Mouse (Mus musculus): ENCODE measurements around the gene Chml. TPM values are rescaled to one million over a fixed set of nuclear protein-coding genes. Genes with fewer than 3 reads are reported as not detected.

Chml gene
- polyA plus RNA-seq, 1 experiment: 7.5 TPM

- Histone ChIP-seq H3K4me3 (replicated peaks) (no peak overlapping the region), H3K9me3 (no peaks in the 10 kb centered on the region), H3K36me3 (replicated peaks; ENCODE audit: low read length) (no peaks in the 10 kb centered on the region), H3K27me3 (replicated peaks) (no peaks in the 10 kb centered on the region), H3K4me1 (peaks cover 3% of the 10 kb centered on the region; the same call in 1 of the 2 replicates)
- TF ChIP-seq FLI1 (IDR thresholded peaks at IDR 0.05; ENCODE audit: low read length) (no peak), GATA1 (IDR thresholded peaks at IDR 0.05; ENCODE audit: borderline replicate concordance, low read length) (no peak)
These were observed 23.9 kb downstream of the Chml start for GRCm38 (mm10) chr1:175668666-175669405.

- Histone ChIP-seq H3K27me3 (replicated peaks) (no peaks in the 10 kb centered on the region), H3K36me3 (replicated peaks; ENCODE audit: low read length) (no peaks in the 10 kb centered on the region), H3K9me3 (no peaks in the 10 kb centered on the region), H3K4me1 (no peaks in the 10 kb centered on the region), H3K4me3 (replicated peaks) (no peak overlapping the region)
- TF ChIP-seq FLI1 (IDR thresholded peaks at IDR 0.05; ENCODE audit: low read length) (no peak), GATA1 (IDR thresholded peaks at IDR 0.05; ENCODE audit: borderline replicate concordance, low read length) (no peak)
These were observed 32.8 kb downstream of the Chml start for GRCm38 (mm10) chr1:175659900-175660299.

GRCm38 (mm10) chr1:175648615-175649014 is 44.1 kb downstream of the Chml start:
- no peaks in the 10 kb centered on the region for H3K4me1 ChIP-seq
- H3K27me3 ChIP-seq (replicated peaks): peaks cover 2% of the 10 kb centered on the region
- no peaks in the 10 kb centered on the region for H3K36me3 ChIP-seq (replicated peaks; ENCODE audit: low read length)
- no peak for TF ChIP-seq GATA1 (IDR thresholded peaks at IDR 0.05; ENCODE audit: borderline replicate concordance, low read length)
- no peak for TF ChIP-seq FLI1 (IDR thresholded peaks at IDR 0.05; ENCODE audit: low read length)
- no peak overlapping the region for H3K4me3 ChIP-seq (replicated peaks)
- 0 out of 2 replicates have a peak, but pooled peaks cover 3% of the 10 kb centered on the region for H3K9me3 ChIP-seq

- TF ChIP-seq GATA1 (IDR thresholded peaks at IDR 0.05; ENCODE audit: borderline replicate concordance, low read length) (no peak), FLI1 (IDR thresholded peaks at IDR 0.05; ENCODE audit: low read length) (no peak)
- no peaks in the 10 kb centered on the region for H3K36me3 ChIP-seq (replicated peaks; ENCODE audit: low read length)
- H3K27me3 ChIP-seq (replicated peaks): peaks cover 2% of the 10 kb centered on the region
- no peak overlapping the region for H3K4me3 ChIP-seq (replicated peaks)
- no peaks in the 10 kb centered on the region for H3K9me3 ChIP-seq
- H3K4me1 ChIP-seq: no peaks in the 10 kb centered on the region
These were observed 45.7 kb downstream of the Chml start for GRCm38 (mm10) chr1:175646952-175647351.

DNA sequence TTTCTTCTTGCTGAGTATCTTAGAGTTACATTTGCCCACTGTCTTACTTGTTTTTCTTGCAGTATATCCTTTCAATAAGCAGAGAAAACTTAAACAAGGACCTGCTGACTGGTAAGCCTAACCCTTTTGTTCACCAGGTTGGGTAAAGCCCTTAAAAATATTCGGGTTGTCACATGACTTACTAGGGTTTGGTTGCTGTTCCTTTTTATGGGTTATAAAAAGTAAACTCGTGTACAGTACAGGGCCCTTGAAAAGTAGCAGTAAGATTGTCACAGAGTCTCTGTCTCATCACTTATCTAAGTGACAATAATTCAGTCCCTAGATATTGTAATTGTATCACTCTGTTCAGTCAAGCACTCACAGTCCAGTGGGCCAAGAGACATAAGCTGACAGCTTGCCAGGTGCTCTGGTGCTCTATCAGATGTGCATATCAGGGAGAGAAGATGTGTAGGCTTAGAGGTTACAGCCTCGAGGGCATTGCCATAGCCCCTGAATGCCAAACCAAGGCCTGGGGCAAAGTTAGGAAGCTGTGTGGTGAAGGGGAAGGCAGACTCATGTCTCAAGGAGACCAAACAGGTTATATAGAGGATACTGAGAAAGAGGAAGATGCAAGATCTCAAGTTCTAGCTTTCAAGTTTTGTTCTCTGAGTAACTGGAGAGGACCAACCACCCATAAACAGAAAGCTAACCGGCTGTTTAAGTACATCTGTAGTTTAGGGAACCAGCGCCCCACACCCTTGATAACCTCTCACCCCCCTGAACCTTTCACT is 49.0 kb downstream of the Chml start:
- Histone ChIP-seq H3K4me1 (peaks cover 3% of the 10 kb centered on the region), H3K36me3 (replicated peaks; ENCODE audit: low read length) (no peaks in the 10 kb centered on the region), H3K27me3 (replicated peaks) (peaks cover 2% of the 10 kb centered on the region), H3K9me3 (no peaks in the 10 kb centered on the region), H3K4me3 (replicated peaks) (no peak overlapping the region)
- TF ChIP-seq GATA1 (IDR thresholded peaks at IDR 0.05; ENCODE audit: borderline replicate concordance, low read length): no peak
- no peak for TF ChIP-seq FLI1 (IDR thresholded peaks at IDR 0.05; ENCODE audit: low read length)

GRCm38 (mm10) chr1:175640435-175641150 is 52.1 kb downstream of the Chml start:
- Histone ChIP-seq H3K9me3 (no peaks in the 10 kb centered on the region), H3K4me3 (replicated peaks) (no peak overlapping the region), H3K4me1 (peaks cover 3% of the 10 kb centered on the region), H3K36me3 (replicated peaks; ENCODE audit: low read length) (no peaks in the 10 kb centered on the region), H3K27me3 (replicated peaks) (no peaks in the 10 kb centered on the region)
- no peak for TF ChIP-seq FLI1 (IDR thresholded peaks at IDR 0.05; ENCODE audit: low read length)
- no peak for TF ChIP-seq GATA1 (IDR thresholded peaks at IDR 0.05; ENCODE audit: borderline replicate concordance, low read length)

- Histone ChIP-seq H3K4me1 (peaks cover 3% of the 10 kb centered on the region), H3K36me3 (replicated peaks; ENCODE audit: low read length) (no peaks in the 10 kb centered on the region), H3K4me3 (replicated peaks) (no peak overlapping the region), H3K9me3 (no peaks in the 10 kb centered on the region), H3K27me3 (replicated peaks) (no peaks in the 10 kb centered on the region)
- no peak for TF ChIP-seq FLI1 (IDR thresholded peaks at IDR 0.05; ENCODE audit: low read length)
- no peak for TF ChIP-seq GATA1 (IDR thresholded peaks at IDR 0.05; ENCODE audit: borderline replicate concordance, low read length)
These were observed 53.6 kb downstream of the Chml start for GRCm38 (mm10) chr1:175639072-175639471.

DNA sequence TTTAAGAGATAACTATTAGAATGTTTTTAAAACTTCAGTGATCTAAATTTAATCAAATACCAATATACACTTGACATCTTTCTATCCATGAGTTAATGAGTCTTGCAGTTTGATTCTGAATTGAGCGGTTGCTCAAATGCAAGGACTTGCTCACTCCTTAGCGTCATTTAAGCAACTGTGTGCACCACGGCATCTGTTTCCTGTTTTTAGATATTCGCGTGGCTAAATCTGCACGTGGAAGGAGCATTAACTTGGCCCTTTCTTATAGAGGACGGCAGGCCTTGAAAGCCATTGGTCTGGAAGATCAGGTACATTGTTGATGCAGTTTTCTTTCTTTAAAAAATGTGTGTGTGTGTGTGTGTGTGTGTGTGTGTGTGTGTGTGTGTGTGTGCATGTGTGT is 55.0 kb downstream of the Chml start:
- Histone ChIP-seq H3K9me3 (no peaks in the 10 kb centered on the region), H3K4me3 (replicated peaks) (no peak overlapping the region), H3K27me3 (replicated peaks) (no peaks in the 10 kb centered on the region), H3K4me1 (peaks cover 3% of the 10 kb centered on the region), H3K36me3 (replicated peaks; ENCODE audit: low read length) (no peaks in the 10 kb centered on the region)
- no peak for TF ChIP-seq FLI1 (IDR thresholded peaks at IDR 0.05; ENCODE audit: low read length)
- no peak for TF ChIP-seq GATA1 (IDR thresholded peaks at IDR 0.05; ENCODE audit: borderline replicate concordance, low read length)

- Histone ChIP-seq H3K27me3 (replicated peaks) (no peaks in the 10 kb centered on the region), H3K9me3 (no peaks in the 10 kb centered on the region), H3K4me3 (replicated peaks) (no peak overlapping the region), H3K36me3 (replicated peaks; ENCODE audit: low read length) (no peaks in the 10 kb centered on the region), H3K4me1 (peaks cover 13% of the 10 kb centered on the region; the same call in 1 of the 2 replicates)
- TF ChIP-seq FLI1 (IDR thresholded peaks at IDR 0.05; ENCODE audit: low read length): no peak
- TF ChIP-seq GATA1 (IDR thresholded peaks at IDR 0.05; ENCODE audit: borderline replicate concordance, low read length): no peak
These were observed 60.2 kb downstream of the Chml start for GRCm38 (mm10) chr1:175632470-175632869.

Other genes starting within 250 kb of the Chml start
- not detected in 2 replicates for gene Rgs7, start 200.4 kb downstream of the Chml start, polyA plus RNA-seq (2012; ENCODE audit: insufficient read depth, low replicate concordance)
- not detected in 2 replicates for gene Kmo, start 72.5 kb downstream of the Chml start, polyA plus RNA-seq (2012; ENCODE audit: insufficient read depth, low replicate concordance)
- gene Fh1, start 67.3 kb downstream of the Chml start, polyA plus RNA-seq (2012; ENCODE audit: insufficient read depth, low replicate concordance): 4.6 and 10.4 TPM in 2 replicates
- 1.0 and 3.9 TPM in 2 replicates for gene Opn3, start 125 bp downstream of the Chml start, polyA plus RNA-seq (2012; ENCODE audit: insufficient read depth, low replicate concordance)
- gene Wdr64, start 5.7 kb upstream of the Chml start, polyA plus RNA-seq (2012; ENCODE audit: insufficient read depth, low replicate concordance): not detected in 2 replicates
- 0.58 TPM in 1 of 2 replicates, not detected in the other for gene Exo1, start 187.7 kb upstream of the Chml start, polyA plus RNA-seq (2012; ENCODE audit: insufficient read depth, low replicate concordance)
- 0.11 TPM in 1 of 2 replicates, not detected in the other for gene Gm38100, start 227.4 kb upstream of the Chml start, polyA plus RNA-seq (2012; ENCODE audit: insufficient read depth, low replicate concordance)